Mouse (Mus musculus) C2C12 (cell line): ENCODE data around the gene Prex1.

Experiments used
- CEBPB ChIP-seq: IDR thresholded peaks from one replicate; pipeline ENCODE4 v1.6.1; 2011; ENCODE audit warnings: low read depth, mild to moderate bottlenecking, control low read depth, moderate library complexity
- CTCF ChIP-seq: IDR thresholded peaks from one replicate; pipeline ENCODE4 v1.5.1; 2011; ENCODE audit not compliant: control insufficient read depth, insufficient read depth, insufficient read length

GRCm38 (mm10) chr2:166694616-166695015 lies 19.0 kb downstream of the Prex1 start:
- TF ChIP-seq CEBPB (no peak), CTCF (no peak)
